Mouse (Mus musculus) CD4-positive, CD25-positive, alpha-beta regulatory T cell, adult 4 months (primary cell): ENCODE data around the gene Zbtb7b. TPM values are rescaled to one million over a fixed set of nuclear protein-coding genes. Genes with fewer than 3 reads are reported as not detected.

Source experiments
- ATAC-seq: one replicate; pipeline ENCODE4 v1.8.0; 2017
- polyA plus RNA-seq, 2 experiments: library from polyadenylated mRNA; unstranded; fragments of 100-300 nt; shearing (Covaris generic); gene quantifications; one replicate each; pipeline ENCODE4 v1.2.1; 2017

The Zbtb7b gene
- polyA plus RNA-seq, 2 experiments from 2014 or later: 11.7 to 13.2 TPM

DNA sequence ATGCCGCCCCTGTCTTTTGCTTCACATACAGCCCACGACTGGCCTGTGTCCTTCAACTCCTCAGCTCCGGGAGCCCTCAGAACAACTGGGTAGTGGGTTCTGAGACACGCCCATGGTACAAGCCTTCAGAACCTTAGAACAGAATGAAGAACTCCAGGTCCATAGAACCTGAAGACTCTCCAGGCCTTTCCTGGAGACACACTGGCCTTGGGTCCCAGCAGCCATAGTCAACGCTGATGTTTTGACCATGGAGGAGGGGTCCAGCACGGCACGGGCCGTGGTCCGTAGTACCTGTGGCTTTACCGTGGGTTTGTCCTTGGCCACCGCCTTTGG lies 29.5 kb downstream of the Zbtb7b start, which contains the start of gene Dcst1:
TSS of gene Dcst1 (minus strand) at position 101 of the 333 bp plus-strand sequence.
- ATAC-seq: no peak

DNA sequence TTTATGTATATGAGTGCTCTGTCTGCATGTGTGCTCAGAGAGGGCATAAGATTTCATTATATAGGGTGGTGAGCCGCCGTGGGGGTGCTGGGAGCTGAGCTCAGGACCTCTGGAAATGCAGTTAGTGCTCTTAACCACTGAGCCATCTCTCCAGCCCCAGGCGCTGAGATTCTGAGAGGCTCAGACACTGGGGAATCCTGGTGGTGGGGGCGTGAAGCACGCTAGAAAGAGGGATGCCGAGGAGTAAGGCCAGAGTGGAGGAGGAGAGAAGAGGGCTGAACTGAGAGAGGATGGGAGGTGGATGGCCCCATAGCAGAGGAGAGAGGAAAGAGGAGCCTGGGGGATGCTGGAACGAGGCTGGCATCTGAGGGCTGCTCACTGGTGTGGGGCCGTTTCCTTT lies 29.9 kb downstream of the Zbtb7b start:
- no peak for ATAC-seq

DNA sequence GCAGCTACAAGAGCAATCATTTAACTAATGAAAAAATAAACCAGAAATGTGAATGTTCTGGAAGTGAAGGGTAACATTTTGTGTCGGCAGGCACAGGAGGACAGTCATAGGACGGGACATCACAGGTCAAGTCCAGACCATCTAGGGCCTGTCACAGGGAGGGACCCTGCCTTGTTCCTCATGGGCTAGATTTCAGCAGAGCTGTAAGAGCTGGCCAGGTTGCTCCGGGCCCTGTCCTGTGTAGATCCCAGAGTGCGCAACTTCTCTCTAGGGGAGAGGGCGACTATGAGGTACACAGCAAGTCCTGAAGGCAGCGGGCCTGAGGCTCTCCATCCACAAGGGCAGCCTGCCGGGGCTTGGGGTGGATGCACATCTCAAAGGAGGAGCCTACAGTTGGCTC lies 32.9 kb downstream of the Zbtb7b start, which contains the start of gene Dcst2:
TSS of gene Dcst2 (plus strand) at position 301 of the 400 bp plus-strand sequence.
- ATAC-seq: no peak

DNA sequence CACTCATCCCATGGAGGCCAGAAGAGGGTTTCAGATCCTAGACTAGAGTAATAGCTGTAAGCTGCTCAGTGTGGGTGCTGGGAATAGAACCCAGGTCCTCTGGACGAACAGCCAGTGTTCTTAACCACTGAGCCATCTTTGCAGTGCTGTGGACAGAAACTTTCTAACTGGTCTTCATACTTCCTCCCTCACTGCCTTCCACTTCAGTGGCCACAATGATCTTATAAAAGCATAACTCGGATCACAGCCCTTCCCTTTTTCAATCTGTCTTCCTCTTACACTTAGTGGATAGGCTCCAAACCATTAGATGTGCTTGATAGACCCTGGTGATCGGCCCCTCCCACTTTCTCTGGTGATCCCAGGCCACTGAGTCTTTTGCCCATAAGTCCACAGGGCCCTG lies 34.3 kb downstream of the Zbtb7b start:
- no peak for ATAC-seq

DNA sequence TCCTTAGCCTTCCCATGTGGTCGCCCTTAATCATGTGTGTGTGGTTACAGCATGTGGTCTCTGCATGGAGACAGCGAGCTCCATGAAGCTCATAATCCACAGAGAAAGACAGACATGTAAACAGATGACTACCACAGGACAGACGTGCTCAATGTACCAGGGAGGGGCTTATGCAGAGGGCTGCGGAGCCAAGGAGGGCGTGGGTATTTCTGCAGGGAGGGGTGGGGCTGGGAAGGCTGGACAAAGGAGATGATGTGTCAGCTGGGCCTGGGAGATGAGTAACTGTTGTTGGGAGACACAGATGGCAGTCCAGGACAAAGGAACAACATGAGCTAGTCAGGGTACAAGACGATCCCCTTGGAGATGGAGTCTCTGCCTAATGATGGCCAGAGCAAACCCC lies 34.9 kb downstream of the Zbtb7b start:
- no peak for ATAC-seq

DNA sequence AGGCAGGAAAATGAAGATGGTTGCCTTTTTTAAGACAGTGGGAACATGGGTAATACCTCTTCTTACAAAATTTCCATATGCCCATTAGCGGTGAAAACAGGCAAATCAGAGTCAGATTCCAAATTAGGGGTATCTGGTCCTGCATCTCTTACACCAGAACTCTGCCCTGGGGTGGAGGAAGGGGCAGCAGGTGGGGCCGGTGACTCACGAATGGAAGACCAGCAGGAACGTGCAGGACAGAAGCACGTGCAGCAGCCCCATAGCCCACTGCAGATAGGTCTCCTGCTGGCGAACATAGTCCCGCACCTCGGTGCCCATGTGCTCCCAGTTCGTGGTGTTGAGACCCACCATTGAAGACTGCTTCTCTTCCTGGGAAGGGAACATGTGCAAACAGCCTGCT lies 38.5 kb downstream of the Zbtb7b start:
- no peak for ATAC-seq

DNA sequence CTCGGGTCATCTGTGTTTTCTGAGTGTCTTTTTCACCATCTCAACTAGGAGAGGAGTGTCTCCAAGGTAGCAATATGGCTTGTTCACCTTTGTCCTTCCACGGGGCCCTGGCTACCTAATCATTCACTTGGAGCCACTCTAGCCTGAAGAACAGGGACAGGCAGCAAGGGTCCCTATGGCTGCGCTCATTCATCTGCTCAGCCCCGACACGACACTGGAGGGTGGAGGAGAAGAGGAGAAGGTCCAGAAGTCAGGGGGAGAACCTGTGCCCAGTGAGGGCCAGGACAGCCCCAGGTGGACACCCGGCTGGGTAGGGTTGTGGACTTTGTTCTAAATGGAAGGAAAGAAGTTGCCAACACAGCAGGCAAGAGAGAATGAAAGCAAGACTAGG lies 39.1 kb downstream of the Zbtb7b start:
- ATAC-seq: no peak

DNA sequence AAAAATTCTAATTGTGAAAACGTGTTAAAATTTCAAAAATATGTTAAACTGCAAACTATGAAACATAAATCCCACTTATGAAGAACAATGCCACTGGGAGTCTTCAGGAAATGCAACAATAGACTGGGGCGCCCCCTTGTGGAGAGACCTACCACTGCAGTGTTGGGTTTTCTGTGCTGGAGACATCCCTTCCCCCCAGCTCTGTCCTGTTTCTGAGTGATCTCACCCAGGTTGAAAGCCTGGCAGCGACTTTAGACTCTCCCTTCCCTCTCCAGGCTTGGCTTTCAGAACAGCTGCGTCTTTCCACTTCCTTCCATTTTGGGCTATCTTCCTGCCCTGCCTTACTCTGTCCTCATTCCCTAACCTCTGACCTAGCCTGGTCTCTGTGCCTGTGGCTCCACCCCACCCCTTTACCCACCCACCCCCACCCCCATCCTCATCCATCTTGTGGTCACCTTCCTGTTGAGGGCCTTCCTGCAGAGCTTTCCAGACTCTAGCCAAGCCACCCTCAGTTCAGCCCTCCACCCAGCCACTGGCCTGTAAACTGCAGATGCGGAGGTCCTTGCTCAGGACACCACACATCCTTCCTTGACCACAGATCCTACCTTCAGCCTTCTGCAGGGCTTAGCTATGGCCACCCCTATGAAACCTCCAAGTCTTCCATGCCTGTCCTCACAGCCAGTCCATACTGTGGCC lies 39.6 kb downstream of the Zbtb7b start:
- peak; percentile 42 for ATAC-seq

DNA sequence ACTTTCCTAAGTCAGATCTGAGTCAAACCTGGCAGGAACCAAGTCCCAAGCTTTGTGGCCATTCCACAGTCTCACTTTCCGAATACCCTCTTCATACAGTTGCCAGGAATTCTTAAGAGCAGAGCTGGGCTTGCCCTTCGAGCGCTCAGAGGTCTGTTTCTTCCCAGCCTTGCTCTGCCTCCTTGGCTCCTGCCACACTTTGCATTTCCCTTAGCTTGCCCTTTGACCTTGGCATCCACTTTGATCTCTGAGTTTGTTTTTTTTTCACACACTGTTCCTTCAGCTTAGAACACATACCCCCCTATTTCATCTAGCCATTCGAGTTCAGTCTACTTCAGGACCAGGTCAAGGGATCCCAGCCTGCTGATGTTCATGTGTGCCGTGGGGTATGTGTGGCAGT lies 43.3 kb downstream of the Zbtb7b start:
- ATAC-seq: no peak

DNA sequence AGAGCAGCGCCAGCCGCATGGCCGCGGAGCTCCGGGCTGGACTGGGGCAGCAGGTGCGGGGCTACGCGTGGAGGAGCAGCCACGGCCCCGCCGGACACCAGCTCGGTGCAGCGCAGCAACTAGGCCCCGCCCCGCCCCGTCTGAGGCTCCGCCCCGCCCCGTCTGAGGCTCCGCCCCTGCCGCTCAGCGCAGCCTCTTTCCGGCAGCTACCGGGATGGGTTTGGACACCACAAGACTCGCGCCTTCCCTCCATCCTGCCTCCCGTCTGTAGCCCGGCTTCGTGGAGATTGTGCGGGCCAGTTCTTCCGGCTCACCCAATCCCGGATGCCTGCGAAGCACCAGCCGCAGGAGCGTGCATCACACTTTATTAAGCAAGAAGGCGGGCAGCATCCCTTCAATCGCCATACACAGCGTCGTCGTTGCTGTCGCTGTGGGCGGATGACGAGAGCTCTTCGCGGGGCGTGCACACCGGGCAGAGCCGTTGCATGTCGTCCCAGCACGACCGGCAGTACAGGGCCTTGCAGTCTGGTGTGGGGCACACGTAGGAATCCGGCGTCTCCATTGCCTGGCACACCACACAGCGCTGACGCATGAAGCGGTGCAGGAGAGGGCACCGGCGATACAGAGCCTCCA lies 44.6 kb downstream of the Zbtb7b start, which contains the start of gene Adam15:
TSS of gene Adam15 (minus strand) at position 128 of the 633 bp plus-strand sequence.
- ATAC-seq: peak; percentile 89

DNA sequence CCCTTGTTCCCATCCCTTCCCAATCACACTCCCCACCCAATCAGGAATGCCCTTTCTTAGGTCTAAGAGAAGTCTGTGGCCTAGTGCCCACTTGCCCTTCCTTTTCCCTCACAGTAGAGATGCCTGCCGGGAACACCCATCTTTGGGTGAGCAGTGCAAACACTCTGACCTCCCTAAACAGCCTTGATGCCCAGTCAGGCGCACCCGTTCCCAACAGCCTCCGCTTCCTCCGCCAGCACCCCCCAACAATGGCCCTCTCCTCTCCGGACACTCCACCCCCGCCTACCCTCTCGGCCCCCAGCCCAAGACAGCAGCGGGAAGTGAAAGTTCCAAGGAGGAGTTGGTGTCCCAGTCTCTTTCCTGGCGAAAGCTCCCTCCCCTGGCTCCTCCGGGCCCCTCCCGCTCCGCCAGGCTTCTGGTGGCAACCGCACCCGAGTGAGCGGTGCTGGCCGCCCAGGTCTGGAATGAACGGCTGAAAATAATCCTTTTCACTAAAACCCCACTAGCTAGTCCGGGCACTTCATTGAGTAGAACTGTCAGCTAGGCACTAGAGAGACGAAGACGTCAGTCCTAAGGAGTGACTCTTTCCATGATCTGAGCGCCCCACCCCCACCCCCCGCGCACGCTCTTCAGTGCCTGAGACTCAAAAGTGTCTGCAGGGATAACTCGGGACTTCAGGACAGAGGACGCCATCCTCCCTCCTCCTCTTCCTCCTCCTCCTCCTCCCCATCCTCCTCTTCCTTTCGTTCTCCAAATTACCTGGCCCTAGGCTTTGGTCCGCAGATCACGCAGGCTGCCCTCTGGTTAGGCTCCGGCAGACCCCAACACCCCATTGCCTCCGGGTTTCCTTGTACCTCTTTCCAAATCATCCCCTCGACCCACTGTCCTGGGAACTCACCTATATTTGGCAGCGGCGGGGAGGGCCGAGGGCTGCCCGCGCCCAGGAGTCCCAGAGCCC lies 45.4 kb downstream of the Zbtb7b start:
- ATAC-seq: peak; percentile 27

DNA sequence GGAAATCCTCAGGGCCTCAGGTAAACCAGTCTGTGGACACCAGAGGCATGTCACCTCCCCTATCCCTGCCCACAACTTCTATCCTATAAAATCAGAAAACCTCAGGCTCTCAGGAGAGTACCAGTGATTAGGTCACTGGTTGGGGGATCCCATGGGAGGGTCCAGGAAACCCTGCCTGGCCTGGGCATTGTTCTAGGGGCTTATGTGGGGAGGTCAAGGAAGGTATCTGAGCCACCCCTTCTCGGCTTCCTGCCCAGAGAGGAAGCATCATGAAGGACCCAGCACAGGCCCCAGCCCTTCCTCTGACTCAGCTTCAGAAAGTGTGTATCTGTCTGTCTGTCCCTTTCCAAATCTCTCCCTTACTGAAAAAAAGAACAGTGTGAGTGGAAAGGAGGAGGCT lies 46.7 kb downstream of the Zbtb7b start:
- ATAC-seq: no peak

DNA sequence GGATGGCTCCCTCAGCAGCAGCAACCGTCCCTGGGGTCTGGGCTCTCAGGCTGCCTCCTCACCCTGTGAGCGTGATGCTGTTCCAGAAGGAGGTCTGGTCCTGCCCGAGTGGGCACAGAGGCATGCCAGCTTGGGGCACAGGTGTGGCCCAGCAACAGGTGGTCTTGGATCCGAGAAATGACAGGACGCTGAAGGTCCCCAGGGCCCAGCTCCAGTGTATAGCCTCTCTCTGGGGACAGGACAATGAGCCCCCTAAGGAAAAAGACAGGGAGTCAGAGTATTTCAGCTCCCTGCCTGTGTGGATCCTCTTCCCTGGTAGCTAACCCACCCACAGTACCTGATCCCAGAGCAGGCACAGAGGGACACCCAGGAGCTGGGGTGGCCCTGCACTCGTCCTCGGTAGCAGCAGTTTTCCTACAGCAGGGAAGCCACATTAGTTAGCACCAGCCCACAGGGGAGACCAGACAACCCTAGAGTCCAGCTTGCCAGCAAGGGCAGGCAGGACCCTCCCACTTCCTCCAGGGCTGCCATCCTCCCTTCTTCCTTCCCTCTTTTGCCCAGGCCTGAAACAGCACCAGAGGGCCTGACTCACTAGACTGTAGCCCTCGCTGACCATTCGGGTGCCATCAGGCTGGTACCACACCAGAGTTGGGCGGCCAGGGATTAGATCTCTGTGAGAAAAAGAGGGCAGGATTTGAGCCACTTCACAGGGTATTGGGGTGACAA lies 47.6 kb downstream of the Zbtb7b start:
- no peak for ATAC-seq

DNA sequence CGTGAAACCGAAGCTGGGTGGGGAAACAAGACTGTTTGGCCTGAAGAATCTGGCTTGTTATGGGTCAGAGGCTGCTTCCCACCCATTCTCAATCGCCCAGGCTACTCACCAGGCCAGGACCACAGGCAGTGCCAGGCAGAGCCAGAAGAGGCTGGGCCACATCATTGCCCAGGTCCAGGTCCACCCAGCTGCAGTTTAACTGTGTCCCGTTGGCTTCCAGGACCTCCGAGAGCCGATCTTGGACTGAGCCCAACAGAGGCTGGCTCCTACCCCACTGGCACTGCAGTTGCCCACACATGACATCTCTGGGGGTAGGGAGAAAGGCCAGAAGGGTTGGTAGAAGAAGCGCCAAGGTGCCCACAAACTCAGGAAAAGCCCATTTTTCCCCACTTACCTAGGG lies 51.3 kb downstream of the Zbtb7b start:
- ATAC-seq: no peak

DNA sequence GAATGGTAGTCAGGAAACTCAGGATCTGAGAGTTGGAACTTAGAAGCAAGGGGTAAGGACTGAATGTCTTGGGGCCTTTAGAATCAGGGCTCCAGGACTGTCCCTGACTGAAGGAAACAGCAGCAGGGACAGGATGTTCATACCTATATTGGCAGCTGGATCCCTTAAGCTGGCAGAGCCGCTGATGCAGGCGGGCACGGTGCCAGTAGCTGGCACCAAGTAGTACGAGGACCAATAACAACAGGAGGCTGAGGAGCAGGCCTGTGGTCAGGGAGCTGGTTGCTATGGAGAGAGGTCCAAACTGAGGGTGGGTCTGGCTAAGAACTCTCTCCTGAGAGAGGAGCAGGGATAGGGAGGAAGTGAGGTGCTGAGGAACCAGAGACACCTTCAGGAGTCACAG lies 52.8 kb downstream of the Zbtb7b start:
- ATAC-seq: no peak

DNA sequence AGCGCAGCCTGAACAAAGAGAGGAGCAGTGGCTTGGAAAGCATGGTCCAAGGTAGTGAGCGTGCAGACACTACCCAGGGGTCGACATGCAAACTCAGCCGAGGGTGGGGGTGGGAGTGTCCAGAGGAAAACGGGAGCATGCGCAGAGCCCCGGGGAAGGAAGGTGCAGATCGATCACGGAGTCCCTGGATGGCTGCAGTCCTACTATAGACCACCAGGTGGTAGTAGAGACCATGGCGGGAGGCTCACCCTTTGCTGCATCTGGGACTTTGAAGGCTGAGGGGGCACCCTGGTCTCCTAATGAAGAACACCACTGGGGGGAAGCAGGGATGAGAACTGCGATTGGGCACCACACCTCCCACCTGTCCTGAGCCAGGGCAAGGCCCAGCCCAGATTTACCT lies 54.1 kb downstream of the Zbtb7b start:
- ATAC-seq: peak; percentile 68

DNA sequence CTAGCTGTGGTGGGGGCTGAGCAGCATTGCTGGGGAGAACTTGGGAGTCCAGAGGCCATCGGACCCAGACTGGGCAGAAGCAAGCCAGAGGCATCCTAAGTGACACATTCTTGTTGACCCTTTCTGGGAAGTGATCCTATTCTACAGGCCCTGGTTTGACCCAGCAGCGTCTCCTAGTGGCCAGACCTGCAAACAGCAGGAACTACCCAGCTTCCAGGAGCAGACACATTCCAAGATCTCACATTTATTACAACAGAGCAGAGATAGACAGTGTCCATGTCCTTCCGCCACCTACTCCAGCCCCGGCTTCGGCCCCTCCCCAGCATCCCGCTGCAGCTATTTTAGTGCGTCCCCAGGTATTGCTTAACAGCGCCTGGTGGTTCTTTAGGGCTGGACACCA lies 55.2 kb downstream of the Zbtb7b start:
- no peak for ATAC-seq

DNA sequence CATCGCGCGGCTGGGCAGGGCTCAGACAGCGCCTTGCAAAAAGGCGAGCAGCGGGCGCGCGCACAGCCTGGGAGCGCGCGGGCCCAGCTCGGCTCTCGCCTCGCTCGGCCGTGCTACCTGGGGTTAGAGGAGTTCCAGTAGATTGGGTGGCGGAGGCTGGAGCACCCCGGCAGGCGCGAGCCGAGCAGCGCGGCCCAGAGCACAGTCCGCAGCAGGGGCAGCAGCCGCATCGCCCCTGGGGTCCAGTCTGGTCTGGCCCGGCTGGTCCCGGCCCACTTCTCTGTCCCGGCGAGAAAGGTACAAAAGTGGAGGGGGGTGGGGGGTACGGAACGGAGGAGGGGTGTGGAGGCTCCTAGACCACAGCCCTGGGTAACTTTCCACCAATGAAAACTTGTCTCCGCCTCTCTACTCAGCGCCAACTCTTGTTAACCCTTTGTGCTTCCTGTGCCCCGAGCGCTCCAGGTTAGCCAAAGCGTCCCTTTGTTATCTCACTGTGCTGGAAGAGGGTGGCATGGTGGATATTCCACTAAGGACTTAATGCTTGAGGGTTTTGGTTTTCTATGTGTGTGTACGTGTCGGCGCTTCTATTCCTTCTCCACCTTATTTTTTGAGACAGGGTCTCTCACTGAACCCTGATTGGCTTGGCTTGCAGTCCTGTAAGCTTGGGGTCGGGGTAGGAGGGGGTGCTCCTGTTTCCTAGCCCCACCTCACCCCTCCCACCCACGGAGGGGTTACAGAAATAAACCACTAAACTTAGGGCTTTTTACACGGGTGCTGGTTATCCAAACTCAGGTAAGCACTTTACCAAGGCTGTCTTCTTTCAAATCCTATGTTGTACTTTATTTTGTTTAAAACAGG lies 56.6 kb downstream of the Zbtb7b start, which contains the start of gene Efna4:
TSS of gene Efna4 (minus strand) at position 308 of the 858 bp plus-strand sequence.
- peak; percentile 66 for ATAC-seq

DNA sequence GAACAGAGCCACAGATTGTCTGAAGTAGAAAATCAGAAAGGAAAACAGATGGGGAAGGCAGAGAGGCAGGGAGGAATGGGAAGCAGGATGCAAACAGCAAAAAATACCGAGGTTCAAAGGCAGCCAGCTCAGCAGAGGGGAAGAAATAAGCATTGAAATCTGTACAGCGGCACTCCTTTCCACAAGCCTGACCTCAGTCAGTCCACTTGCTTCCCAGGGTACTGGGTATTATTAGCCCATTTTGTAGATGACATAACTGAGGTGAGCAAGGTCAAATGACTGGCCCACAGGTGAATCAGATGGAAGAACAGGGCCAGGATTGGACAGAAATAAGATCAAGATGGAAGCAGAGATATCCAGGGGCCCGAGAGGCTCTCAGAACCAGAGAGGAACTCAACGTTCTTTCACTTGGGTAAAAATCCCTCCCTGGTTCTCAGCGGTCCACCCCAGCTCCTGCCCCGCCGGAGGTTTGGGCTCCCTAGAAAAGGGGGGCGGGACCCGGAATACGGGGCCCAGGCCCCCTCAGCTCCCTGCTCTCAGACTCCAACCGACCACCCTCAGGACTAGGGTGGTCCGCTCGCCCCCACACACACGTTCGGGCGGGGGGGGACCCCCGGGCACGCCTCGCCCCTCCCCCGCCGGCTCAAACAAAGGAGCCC lies 57.4 kb downstream of the Zbtb7b start:
- ATAC-seq: peak; percentile 30

DNA sequence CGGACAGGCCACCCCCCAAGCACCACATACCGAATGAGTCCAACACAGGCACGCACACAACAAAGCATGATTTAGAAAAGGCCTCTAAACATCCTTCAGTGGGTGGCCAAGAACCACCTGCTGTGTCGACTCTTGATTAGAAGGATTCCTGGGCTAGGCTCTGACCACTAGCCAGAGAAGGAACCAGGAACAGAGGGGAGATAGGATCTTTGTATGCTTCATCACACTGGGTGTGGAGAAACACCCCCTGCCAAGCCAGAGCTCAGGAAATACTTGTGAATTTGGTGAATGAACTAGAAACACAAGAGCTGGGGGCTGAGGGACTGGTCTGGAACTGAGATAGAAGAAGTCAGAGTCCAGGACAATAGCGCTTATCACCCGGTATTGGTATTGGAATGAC lies 58.0 kb downstream of the Zbtb7b start:
- ATAC-seq: no peak

DNA sequence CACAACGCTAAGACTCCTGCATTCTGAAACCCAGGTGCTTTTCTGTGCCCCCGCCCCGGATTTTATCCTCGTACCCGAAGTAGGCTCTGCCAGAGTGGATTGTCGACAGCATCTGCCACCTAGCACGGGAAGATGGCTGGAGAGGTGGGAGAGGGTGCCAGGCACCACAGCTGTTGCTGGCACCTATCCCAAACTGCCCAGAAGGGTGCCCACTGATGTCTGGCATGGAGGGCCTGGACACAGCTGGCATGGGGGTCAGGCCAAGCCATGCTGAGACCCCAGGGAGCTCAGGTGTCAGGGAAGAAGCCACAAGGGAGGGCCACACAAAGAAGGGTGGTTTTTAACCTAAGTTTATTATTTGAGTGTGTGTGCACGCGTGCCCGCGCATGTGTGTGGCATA lies 61.5 kb downstream of the Zbtb7b start:
- ATAC-seq: no peak
